Comparison of ENCODE assay signal across 1 mouse cellular context in the genomic region with DNA sequence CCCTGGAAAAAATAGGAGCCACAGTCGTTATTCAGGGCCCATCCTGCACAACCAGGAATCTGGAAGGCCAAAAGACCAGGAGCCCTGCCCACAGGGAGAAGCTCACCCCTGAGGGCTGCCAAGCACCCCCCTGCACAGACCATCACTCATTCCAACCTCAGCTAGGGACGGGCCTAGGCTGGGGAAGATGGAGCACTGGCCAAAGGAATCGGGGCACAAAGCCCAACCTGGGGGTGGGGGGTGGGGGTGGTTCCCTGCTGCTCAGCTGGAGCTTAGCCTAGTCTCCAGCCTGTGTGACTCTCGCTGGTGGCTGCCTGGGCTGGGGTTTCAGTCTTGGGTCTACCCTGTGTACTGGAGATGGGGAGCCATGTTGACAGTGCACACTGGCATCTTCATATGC.
TF ChIP-seq lines count a peak whose summit lies in the region.

No protein-coding gene starts in this region.

TF ChIP-seq in MEL, 35 proteins besides CTCF, POLR2A, EP300 and RAD21:
- TF ChIP-seq GABPA (IDR thresholded peaks at IDR 0.05; ENCODE audit: low read depth, low read length): no peak
- TF ChIP-seq GATA1 (IDR thresholded peaks at IDR 0.05; ENCODE audit: low read depth, low read length): no peak
- no peak for TF ChIP-seq RCOR1 (IDR thresholded peaks at IDR 0.05; ENCODE audit: low read depth, low read length)
- TF ChIP-seq MYC (IDR thresholded peaks at IDR 0.05; ENCODE audit: low read depth, low read length): no peak
- TF ChIP-seq TCF12 (IDR thresholded peaks at IDR 0.05; ENCODE audit: low read depth, low read length): no peak
- no peak for TF ChIP-seq NELFE (IDR thresholded peaks at IDR 0.05; ENCODE audit: low read depth, low read length)
- TF ChIP-seq ELF1 (IDR thresholded peaks at IDR 0.05; ENCODE audit: low read depth, low read length): no peak
- no peak for TF ChIP-seq UBTF (IDR thresholded peaks at IDR 0.05; ENCODE audit: borderline replicate concordance, insufficient read depth, low read depth, low read length)
- no peak for TF ChIP-seq E2F4 (IDR thresholded peaks at IDR 0.05; ENCODE audit: borderline replicate concordance, low read depth, low read length)
- no peak for TF ChIP-seq USF2 (IDR thresholded peaks at IDR 0.05; ENCODE audit: borderline replicate concordance in 1 of 2, insufficient read depth in 1 of 2, low read depth in 1 of 2, low read length in 2 of 2)
- no peak for TF ChIP-seq MEF2A (IDR thresholded peaks at IDR 0.05; ENCODE audit: extremely low read depth, insufficient replicate concordance, low read depth, low read length, poor library complexity, severe bottlenecking)
TF ChIP-seq in MEL: peak in this region for 0.
